Mouse (Mus musculus): Measurements from ENCODE around the gene Pparg. TPM values are rescaled to one million over a fixed set of nuclear protein-coding genes. Genes with fewer than 3 reads are reported as not detected.

The Pparg gene
- polyA plus RNA-seq, 1 experiment = 12.6 TPM

GRCm38 (mm10) chr6:115374871-115375852 is 14.4 kb downstream of the Pparg start:
- Histone ChIP-seq H3K4me3 (ENCODE audit: insufficient read depth, poor library complexity, severe bottlenecking) (no peak overlapping the region), H3K36me3 (ENCODE audit: control insufficient read depth, insufficient read depth) (peaks cover 5% of the 10 kb centered on the region), H3K79me3 (ENCODE audit: low read depth) (no peaks in the 10 kb centered on the region), H3K27me3 (ENCODE audit: control insufficient read depth, insufficient read depth, insufficient read length) (no peaks in the 10 kb centered on the region), H3ac (ENCODE audit: control insufficient read depth, insufficient read length, low read depth) (no peak overlapping the region), H3K79me2 (ENCODE audit: control insufficient read depth, insufficient read depth) (no peaks in the 10 kb centered on the region)
- TF ChIP-seq CTCF (IDR thresholded peaks at IDR 0.05; ENCODE audit: control insufficient read depth, insufficient read depth, insufficient read length) (no peak), MYOG (IDR thresholded peaks at IDR 0.05; ENCODE audit: control insufficient read depth, extremely low read depth, insufficient read length) (no peak), MYOD1 (IDR thresholded peaks at IDR 0.05; ENCODE audit: control insufficient read depth, insufficient read length, low read depth) (no peak), USF1 (IDR thresholded peaks at IDR 0.05; ENCODE audit: low read depth) (no peak), MAX (IDR thresholded peaks at IDR 0.05) (no peak), FOSL1 (IDR thresholded peaks at IDR 0.05; ENCODE audit: insufficient read depth, low read length, poor library complexity, severe bottlenecking) (no peak), CEBPB (IDR thresholded peaks at IDR 0.05; ENCODE audit: low read depth) (no peak)

GRCm38 (mm10) chr6:115380596-115380995 is 19.8 kb downstream of the Pparg start:
- TF ChIP-seq FOSL1 (IDR thresholded peaks at IDR 0.05; ENCODE audit: insufficient read depth, low read length, poor library complexity, severe bottlenecking) = no peak
- TF ChIP-seq MYOG (IDR thresholded peaks at IDR 0.05; ENCODE audit: control insufficient read depth, extremely low read depth, insufficient read length) = no peak
- TF ChIP-seq CEBPB (IDR thresholded peaks at IDR 0.05; ENCODE audit: low read depth) = no peak
- no peak for TF ChIP-seq USF1 (IDR thresholded peaks at IDR 0.05; ENCODE audit: low read depth)
- TF ChIP-seq MAX (IDR thresholded peaks at IDR 0.05) = no peak
- TF ChIP-seq MYOD1 (IDR thresholded peaks at IDR 0.05; ENCODE audit: control insufficient read depth, insufficient read length, low read depth) = no peak
- TF ChIP-seq CTCF (IDR thresholded peaks at IDR 0.05; ENCODE audit: control insufficient read depth, insufficient read depth, insufficient read length) = no peak
- H3K4me3 ChIP-seq (ENCODE audit: insufficient read depth, poor library complexity, severe bottlenecking) = no peak overlapping the region
- H3K79me2 ChIP-seq (ENCODE audit: control insufficient read depth, insufficient read depth) = no peaks in the 10 kb centered on the region
- H3K27me3 ChIP-seq (ENCODE audit: control insufficient read depth, insufficient read depth, insufficient read length) = no peaks in the 10 kb centered on the region
- no peaks in the 10 kb centered on the region for H3K79me3 ChIP-seq (ENCODE audit: low read depth)
- no peaks in the 10 kb centered on the region for H3K36me3 ChIP-seq (ENCODE audit: control insufficient read depth, insufficient read depth)
- H3ac ChIP-seq (ENCODE audit: control insufficient read depth, insufficient read length, low read depth) = no peak overlapping the region

GRCm38 (mm10) chr6:115382712-115383111 is 22.0 kb downstream of the Pparg start:
- no peak for TF ChIP-seq FOSL1 (IDR thresholded peaks at IDR 0.05; ENCODE audit: insufficient read depth, low read length, poor library complexity, severe bottlenecking)
- Histone ChIP-seq H3K79me2 (ENCODE audit: control insufficient read depth, insufficient read depth) (no peaks in the 10 kb centered on the region), H3K4me3 (ENCODE audit: insufficient read depth, poor library complexity, severe bottlenecking) (no peak overlapping the region), H3ac (ENCODE audit: control insufficient read depth, insufficient read length, low read depth) (no peak overlapping the region), H3K36me3 (ENCODE audit: control insufficient read depth, insufficient read depth) (no peaks in the 10 kb centered on the region), H3K27me3 (ENCODE audit: control insufficient read depth, insufficient read depth, insufficient read length) (no peaks in the 10 kb centered on the region), H3K79me3 (ENCODE audit: low read depth) (no peaks in the 10 kb centered on the region)

GRCm38 (mm10) chr6:115389945-115390540 is 29.3 kb downstream of the Pparg start:
- TF ChIP-seq FOSL1 (IDR thresholded peaks at IDR 0.05; ENCODE audit: insufficient read depth, low read length, poor library complexity, severe bottlenecking) (no peak), MYOG (IDR thresholded peaks at IDR 0.05; ENCODE audit: control insufficient read depth, extremely low read depth, insufficient read length) (no peak), MAX (IDR thresholded peaks at IDR 0.05) (no peak), CEBPB (IDR thresholded peaks at IDR 0.05; ENCODE audit: low read depth) (no peak), CTCF (IDR thresholded peaks at IDR 0.05; ENCODE audit: control insufficient read depth, insufficient read depth, insufficient read length) (no peak), MYOD1 (IDR thresholded peaks at IDR 0.05; ENCODE audit: control insufficient read depth, insufficient read length, low read depth) (no peak), USF1 (IDR thresholded peaks at IDR 0.05; ENCODE audit: low read depth) (no peak)

GRCm38 (mm10) chr6:115396911-115397310 is 36.2 kb downstream of the Pparg start:
- H3K79me3 ChIP-seq (ENCODE audit: low read depth) = peaks cover 2% of the 10 kb centered on the region
- TF ChIP-seq CTCF (IDR thresholded peaks at IDR 0.05; ENCODE audit: control insufficient read depth, insufficient read depth, insufficient read length) = no peak
- TF ChIP-seq MYOG (IDR thresholded peaks at IDR 0.05; ENCODE audit: control insufficient read depth, extremely low read depth, insufficient read length) = no peak
- TF ChIP-seq CEBPB (IDR thresholded peaks at IDR 0.05; ENCODE audit: low read depth) = no peak
- no peak for TF ChIP-seq MAX (IDR thresholded peaks at IDR 0.05)
- no peak for TF ChIP-seq MYOD1 (IDR thresholded peaks at IDR 0.05; ENCODE audit: control insufficient read depth, insufficient read length, low read depth)
- no peak for TF ChIP-seq FOSL1 (IDR thresholded peaks at IDR 0.05; ENCODE audit: insufficient read depth, low read length, poor library complexity, severe bottlenecking)
- no peak for TF ChIP-seq USF1 (IDR thresholded peaks at IDR 0.05; ENCODE audit: low read depth)
- H3K36me3 ChIP-seq (ENCODE audit: control insufficient read depth, insufficient read depth) = no peaks in the 10 kb centered on the region
- H3K27me3 ChIP-seq (ENCODE audit: control insufficient read depth, insufficient read depth, insufficient read length) = no peaks in the 10 kb centered on the region
- H3K4me3 ChIP-seq (ENCODE audit: insufficient read depth, poor library complexity, severe bottlenecking) = no peak overlapping the region
- no peaks in the 10 kb centered on the region for H3K79me2 ChIP-seq (ENCODE audit: control insufficient read depth, insufficient read depth)
- H3ac ChIP-seq (ENCODE audit: control insufficient read depth, insufficient read length, low read depth) = no peak overlapping the region

More at GRCm38 (mm10) chr6:115389945-115390540, 29.3 kb downstream of the Pparg start:
- H3ac ChIP-seq (ENCODE audit: control insufficient read depth, insufficient read length, low read depth) = no peak overlapping the region
- no peaks in the 10 kb centered on the region for H3K79me2 ChIP-seq (ENCODE audit: control insufficient read depth, insufficient read depth)
- H3K79me3 ChIP-seq (ENCODE audit: low read depth) = no peaks in the 10 kb centered on the region
- no peaks in the 10 kb centered on the region for H3K36me3 ChIP-seq (ENCODE audit: control insufficient read depth, insufficient read depth)
- H3K27me3 ChIP-seq (ENCODE audit: control insufficient read depth, insufficient read depth, insufficient read length) = no peaks in the 10 kb centered on the region
- H3K4me3 ChIP-seq (ENCODE audit: insufficient read depth, poor library complexity, severe bottlenecking) = no peak overlapping the region
